Mouse (Mus musculus) bone marrow macrophage, adult 2 months (primary cell): Measurements from ENCODE around the gene Thsd7a. TPM values are rescaled to one million over a fixed set of nuclear protein-coding genes. Genes with fewer than 3 reads are reported as not detected.

Source experiments
- H3K27ac ChIP-seq: 2 replicates; pipeline ENCODE4 v1.5.1; 2012; ENCODE audit warnings: low read depth, low read length; ENCODE audit not compliant: insufficient read depth
- H3K4me1 ChIP-seq: 2 replicates; pipeline ENCODE4 v1.6.1; 2012; ENCODE audit warnings: low read length; ENCODE audit not compliant: control insufficient read depth, insufficient read depth
- H3K4me3 ChIP-seq: 2 replicates; pipeline ENCODE4 v1.5.1; 2012; ENCODE audit warnings: mild to moderate bottlenecking, low read length, moderate library complexity; ENCODE audit not compliant: insufficient read depth
- CTCF ChIP-seq: IDR thresholded peaks from 2 replicates; pipeline ENCODE4 v1.5.1; 2012; ENCODE audit warnings: low read depth, mild to moderate bottlenecking, low read length, moderate library complexity
- POLR2A ChIP-seq: IDR thresholded peaks from 2 replicates; pipeline ENCODE4 v1.6.1; 2012; ENCODE audit warnings: mild to moderate bottlenecking, low read depth, low read length, borderline replicate concordance
- polyA plus RNA-seq: library from polyadenylated mRNA; stranded (reverse); fragments of >200 nt; gene quantifications from 2 replicates; pipeline ENCODE4 v1.2.4, GENCODE M21; 2012; ENCODE audit not compliant: missing spikeins, insufficient read depth, insufficient read length

Gene Thsd7a
- polyA plus RNA-seq, 1 experiment: not detected

DNA sequence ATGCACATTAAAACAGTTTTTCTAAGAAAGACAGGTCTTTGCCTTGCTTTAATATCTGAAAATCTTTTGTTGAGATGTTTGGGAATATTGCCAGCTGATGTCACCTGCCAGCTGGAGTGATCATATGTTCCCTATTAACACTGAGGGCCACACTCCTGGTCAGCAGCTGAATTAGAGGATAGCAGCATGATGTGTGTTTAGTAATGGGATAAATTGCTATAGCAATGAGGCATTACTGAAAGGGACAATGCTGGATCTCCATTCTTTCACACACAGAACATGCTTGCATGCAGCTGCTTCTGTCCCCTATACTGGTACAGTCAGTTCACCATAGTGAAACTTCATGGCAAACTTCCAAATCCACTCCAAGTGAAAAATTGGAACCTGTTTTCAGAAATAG is 230.1 kb downstream of the Thsd7a start:
- Histone ChIP-seq H3K4me3 (no peak overlapping the region), H3K27ac (no peak overlapping the region), H3K4me1 (no peaks in the 10 kb centered on the region)
- TF ChIP-seq POLR2A: no peak
- no peak for TF ChIP-seq CTCF

DNA sequence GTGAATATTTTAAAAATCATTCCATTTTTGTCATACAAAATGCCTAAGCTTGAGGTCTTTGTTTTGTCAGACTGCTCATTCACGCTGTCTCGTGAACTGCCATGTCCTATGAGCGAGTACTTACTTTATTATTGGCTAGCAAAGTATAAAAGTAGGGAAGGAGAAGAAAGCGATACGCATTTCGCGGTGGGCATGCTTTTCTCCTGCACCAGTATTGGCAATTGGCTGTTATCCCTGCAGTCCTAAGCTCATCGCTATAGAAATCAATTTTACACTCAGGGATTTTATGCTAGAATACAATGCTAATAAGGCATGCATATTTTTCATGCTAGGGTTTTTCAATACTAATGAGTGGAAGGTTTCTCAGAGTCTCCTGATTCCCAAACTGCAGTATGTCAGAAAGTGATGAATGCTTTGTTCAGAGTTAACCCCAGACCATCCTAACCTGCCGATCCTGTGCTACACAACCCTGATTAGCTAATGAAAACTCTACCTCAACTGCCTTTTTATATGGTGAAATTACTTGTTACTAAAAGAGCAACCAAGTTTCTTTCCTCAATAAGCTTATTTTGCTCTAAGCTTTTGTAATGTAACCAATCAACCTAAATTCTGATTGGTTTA is 230.8 kb downstream of the Thsd7a start:
- H3K27ac ChIP-seq: no peak overlapping the region
- H3K4me1 ChIP-seq: no peaks in the 10 kb centered on the region
- TF ChIP-seq CTCF (no peak), POLR2A (no peak)
- no peak overlapping the region for H3K4me3 ChIP-seq

DNA sequence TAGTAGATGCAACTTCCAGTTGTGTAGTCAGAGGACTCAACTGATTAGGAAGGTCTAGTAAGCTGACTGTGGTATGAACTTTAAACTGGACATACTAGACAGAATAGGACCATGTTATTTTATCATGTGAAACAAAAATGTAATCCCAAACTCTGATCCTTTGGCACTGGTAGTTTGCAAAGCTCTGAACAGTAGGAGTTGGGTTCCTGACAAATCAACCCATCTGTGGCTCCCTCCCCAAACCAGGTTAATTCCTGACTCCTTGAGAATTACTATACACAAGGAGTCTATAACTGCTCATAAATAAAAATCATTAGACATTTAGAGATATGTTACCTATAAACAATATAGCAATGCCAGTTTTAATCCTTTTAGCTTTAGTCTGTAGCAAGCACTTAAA is 231.5 kb downstream of the Thsd7a start:
- TF ChIP-seq POLR2A: no peak
- no peak for TF ChIP-seq CTCF
- H3K4me3 ChIP-seq: no peak overlapping the region
- H3K27ac ChIP-seq: no peak overlapping the region
- no peaks in the 10 kb centered on the region for H3K4me1 ChIP-seq

DNA sequence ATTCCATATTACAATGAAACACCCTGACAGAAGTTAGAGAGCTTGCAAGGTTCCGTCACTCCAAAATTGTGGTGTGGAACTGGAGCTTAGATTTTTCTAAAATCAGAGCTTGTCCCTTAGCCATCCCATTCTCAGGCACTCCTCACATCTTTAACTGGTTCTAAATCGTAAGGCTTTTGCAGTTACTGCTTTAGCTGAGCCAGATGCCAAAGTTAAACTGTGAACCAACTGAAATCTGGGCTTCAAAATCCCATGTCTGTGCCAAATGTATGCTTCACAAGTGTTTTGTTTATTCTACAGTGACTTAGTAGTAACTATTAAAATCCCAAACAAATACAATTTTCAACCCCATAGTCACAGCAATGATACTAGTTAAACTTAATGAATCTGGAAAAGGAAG is 242.3 kb downstream of the Thsd7a start:
- TF ChIP-seq POLR2A: no peak
- TF ChIP-seq CTCF: no peak
- Histone ChIP-seq H3K4me1 (no peaks in the 10 kb centered on the region), H3K27ac (no peak overlapping the region), H3K4me3 (no peak overlapping the region)

DNA sequence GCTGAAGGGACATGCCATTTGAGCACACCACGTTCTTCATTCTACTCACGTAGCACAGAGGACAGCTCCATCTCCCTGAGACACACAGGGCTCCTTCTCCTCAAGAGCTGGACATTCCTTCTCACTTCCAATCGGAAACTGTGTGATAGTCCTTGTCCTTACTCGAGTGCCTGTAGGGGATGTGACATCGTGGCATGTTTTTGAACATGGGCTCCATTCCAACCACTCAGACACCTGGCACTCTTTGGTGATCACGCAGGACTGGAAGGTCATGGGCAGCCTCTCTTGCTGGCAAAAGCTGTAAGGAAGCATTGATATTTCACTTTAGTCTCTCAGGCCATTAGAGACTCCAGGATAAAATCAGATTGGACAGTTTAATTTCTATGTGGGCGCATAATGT is 245.3 kb downstream of the Thsd7a start:
- TF ChIP-seq CTCF (no peak), POLR2A (no peak)
- no peaks in the 10 kb centered on the region for H3K4me1 ChIP-seq
- no peak overlapping the region for H3K4me3 ChIP-seq
- H3K27ac ChIP-seq: no peak overlapping the region

DNA sequence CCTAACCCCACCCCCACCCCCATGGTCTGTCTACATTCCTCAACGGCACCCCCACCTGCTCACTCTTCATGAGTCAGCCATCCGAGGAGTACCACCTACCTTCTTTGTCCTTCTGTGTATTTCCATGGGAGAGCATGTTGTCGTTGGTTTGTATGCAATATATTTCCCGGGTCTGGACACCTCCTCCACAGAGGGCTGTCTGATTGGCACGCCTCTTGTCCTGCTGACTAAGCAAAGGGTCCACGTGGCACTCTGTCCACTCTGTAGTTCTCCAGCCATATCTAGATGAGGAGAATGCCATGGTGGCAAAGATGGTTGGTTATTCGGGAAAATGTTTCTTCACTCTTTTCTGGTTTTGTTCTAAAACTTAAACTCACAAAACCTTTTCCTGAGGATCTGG is 248.3 kb downstream of the Thsd7a start:
- H3K4me1 ChIP-seq: no peaks in the 10 kb centered on the region
- TF ChIP-seq CTCF: no peak
- TF ChIP-seq POLR2A: no peak
- no peak overlapping the region for H3K4me3 ChIP-seq
- no peak overlapping the region for H3K27ac ChIP-seq

DNA sequence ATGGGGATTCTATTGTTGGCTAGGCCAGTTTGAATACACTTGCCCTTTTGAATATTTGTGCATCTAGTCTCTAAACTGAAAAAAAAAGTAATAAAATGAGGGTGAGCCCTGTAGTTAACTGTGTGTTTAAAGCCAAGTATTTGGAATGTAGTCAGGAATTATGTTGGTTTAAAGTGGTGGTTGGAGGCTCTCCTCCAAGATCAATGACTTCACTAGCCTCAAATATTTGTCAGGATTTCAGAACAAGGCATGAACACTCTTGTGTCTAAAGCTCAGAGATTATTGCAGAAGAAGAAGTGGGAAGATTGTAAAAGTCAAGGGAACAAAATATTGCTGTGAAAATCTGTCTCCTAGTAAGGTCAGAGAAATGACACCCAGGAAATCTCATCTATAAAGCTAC is 249.3 kb downstream of the Thsd7a start:
- H3K4me3 ChIP-seq: no peak overlapping the region
- no peak for TF ChIP-seq CTCF
- TF ChIP-seq POLR2A: no peak
- no peak overlapping the region for H3K27ac ChIP-seq
- no peaks in the 10 kb centered on the region for H3K4me1 ChIP-seq

DNA sequence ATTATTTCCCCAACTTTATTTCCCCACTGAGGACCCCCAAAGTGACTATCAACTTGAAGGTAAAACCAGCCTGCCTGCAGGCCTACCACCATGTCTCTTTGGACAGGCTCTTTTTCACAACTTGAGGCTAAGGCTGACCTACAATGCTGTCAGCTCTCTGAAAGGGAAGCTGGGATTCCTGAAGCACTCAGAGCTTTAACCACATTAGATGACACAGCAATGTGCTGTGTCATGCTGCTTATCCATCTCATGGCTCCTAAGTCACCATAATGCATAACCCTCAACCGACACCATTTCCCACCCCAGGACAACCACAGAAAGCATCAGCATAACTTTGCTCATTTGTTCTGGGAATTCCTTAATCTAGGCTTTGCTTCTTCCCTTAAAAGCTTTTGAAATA is 255.6 kb downstream of the Thsd7a start:
- no peaks in the 10 kb centered on the region for H3K4me1 ChIP-seq
- H3K27ac ChIP-seq: no peak overlapping the region
- no peak overlapping the region for H3K4me3 ChIP-seq
- no peak for TF ChIP-seq POLR2A

DNA sequence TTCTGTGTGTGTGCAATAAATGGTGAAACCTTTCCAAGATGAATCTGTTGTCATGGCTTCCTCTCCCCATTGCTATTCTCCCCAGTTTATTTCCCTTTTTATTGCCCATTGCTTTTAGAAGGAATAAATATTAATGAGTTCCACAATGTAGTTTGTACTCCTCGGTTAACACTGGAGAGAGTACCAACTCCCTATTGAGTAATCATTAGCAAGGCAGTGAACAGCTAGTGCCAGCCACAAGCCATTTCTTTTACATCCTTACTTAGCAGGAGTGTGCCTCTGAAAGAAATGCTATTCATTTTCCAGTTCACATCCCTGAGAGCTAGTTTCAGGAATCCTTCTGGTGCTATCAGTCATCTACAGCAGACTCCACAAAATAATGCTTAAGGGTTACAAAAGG is 260.3 kb downstream of the Thsd7a start:
- TF ChIP-seq CTCF (no peak), POLR2A (no peak)
- Histone ChIP-seq H3K4me1 (no peaks in the 10 kb centered on the region), H3K27ac (no peak overlapping the region), H3K4me3 (no peak overlapping the region)

DNA sequence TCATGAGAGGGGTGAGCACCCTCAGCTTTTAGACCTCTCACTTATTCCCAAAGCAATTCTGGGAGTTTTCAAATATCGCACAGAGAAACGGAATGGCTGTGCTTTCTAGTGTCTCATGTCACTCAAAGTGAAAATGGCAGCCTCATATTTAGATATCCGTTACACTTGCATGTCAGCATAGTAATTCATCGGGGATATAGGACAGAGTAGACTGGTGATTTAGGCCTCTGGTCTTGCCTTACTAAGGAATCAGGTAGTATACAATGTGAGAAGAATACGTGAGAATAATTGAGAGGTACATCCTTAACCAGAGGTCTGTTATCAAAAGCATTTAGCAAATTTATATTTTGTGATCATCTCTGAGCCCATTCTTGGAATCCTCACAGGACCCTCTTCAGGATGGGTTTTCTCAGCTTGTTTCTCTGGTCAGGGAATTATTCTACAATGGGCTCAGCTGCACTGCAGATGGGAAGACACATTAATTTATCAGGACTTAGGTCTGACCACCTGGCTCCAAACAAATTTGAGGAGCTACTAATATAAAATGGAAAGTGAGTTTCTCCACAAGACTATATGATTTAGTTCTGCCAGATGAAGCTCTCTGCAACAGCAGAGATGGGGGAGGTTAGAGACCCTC is 267.6 kb downstream of the Thsd7a start:
- no peak for TF ChIP-seq POLR2A
- no peak for TF ChIP-seq CTCF
- Histone ChIP-seq H3K4me1 (no peaks in the 10 kb centered on the region), H3K4me3 (no peak overlapping the region), H3K27ac (no peak overlapping the region)

DNA sequence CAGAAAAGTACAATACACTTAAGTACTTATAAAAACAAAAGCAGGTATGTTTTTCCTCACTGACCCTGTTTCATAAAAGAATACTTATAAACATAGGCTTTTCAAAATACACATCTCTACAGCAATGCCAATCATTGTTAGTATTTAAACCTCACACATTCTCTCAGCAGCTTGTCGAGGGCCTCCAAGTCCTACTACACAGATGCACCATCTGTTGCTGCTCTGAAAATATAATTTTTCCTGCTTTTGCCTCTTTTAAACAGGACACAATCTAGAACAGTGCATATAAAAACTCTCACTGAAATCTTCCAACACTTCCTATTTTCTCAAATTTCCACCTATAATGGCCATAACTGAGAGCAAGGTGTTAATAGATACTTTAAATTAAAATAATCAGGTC is 270.9 kb downstream of the Thsd7a start:
- Histone ChIP-seq H3K4me3 (no peak overlapping the region), H3K4me1 (no peaks in the 10 kb centered on the region), H3K27ac (no peak overlapping the region)
- TF ChIP-seq CTCF: no peak
- no peak for TF ChIP-seq POLR2A
